Mouse (Mus musculus) thymus, postnatal 14 days (tissue): ENCODE measurements around the gene Nectin1.

Experiments used
- DNase-seq: peaks from one replicate; pipeline ENCODE4 v3.0.0; 2021

The Nectin1 gene

GRCm38 (mm10) chr9:43765419-43766179 lies 21.8 kb downstream of the Nectin1 start:
- DNase-seq: no peak

DNA sequence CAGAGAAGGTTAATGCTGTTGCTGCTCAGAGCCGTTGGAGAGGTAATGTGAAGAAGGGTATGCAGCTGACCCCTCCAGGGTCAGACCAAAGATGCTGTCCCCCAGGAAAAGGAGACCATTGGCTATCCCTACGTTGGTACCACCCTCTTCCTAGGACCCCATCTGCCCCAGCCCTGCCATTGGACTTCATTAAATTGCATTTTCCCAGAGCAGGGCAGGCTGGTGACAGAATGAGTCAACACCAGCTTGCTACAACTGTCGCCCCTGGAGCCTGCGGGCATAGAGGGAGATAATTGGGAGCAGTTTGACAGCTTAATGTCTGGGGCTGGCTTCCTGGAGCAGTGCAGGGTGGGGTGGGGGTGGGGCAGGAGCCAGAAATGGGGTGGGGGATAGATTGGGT lies 25.0 kb downstream of the Nectin1 start:
- DNase-seq: no peak

DNA sequence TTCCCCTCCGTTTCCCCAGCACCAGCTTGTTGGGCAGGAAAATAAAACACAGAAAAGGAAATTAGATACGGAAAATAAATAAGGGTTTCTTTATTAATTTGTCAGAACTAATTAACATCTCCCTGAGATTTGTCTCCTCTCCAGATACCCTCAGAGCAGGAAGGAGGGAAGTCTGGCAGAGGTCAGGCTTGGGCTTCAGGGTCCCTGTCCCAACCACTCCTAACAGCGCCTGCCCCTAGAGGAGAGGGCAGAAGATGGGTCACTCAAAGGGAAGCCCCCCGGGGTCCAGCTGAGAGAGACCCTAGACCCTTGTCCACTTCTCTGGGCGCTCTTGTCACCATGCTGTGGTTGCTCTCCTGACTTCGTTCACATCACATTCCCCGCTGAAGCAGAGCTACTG lies 25.4 kb downstream of the Nectin1 start:
- no peak for DNase-seq

- no peak for DNase-seq
Measured at GRCm38 (mm10) chr9:43769940-43770339, 26.2 kb downstream of the Nectin1 start.

- DNase-seq: no peak
Measured at GRCm38 (mm10) chr9:43771041-43771440, 27.3 kb downstream of the Nectin1 start.

DNA sequence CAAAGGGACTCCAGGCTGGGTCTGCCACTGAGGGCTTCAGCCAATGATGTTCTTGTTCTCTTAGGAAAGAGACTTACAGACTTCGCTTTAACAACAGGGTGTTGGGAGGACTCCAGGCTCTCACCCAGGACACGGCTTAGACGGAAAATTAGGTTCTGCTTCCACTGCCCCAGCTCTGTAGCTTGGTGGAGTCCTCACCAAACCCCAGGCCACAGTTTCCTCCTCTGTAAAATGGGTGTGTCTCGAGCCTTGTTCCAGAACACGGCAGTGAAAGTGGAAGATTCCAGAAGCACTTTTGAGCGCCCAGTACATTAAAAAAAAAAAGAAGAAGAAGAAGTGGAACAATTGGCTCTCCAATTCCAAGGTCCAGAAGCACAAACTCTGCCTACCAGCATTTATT lies 28.7 kb downstream of the Nectin1 start:
- DNase-seq: no peak

DNA sequence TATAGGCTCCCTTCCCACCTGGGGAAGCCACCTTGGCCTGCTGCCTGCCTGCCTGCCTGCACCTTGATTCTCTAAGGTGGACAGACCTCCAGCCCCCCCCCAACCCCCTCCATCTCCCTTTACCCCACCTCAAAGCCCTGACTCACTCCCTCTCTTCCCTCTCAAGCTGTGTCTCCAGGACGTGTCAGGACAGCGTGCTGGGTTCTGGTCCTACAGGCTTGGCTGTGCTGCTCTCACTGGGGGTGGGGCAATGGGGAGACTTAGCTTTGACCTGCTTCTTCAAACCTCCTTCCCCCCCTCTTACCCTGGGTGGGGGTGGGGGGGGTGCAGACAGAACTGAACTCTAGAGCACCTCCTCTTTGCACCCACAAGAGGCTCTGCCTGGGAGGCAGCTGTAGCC lies 29.7 kb downstream of the Nectin1 start:
- no peak for DNase-seq

DNA sequence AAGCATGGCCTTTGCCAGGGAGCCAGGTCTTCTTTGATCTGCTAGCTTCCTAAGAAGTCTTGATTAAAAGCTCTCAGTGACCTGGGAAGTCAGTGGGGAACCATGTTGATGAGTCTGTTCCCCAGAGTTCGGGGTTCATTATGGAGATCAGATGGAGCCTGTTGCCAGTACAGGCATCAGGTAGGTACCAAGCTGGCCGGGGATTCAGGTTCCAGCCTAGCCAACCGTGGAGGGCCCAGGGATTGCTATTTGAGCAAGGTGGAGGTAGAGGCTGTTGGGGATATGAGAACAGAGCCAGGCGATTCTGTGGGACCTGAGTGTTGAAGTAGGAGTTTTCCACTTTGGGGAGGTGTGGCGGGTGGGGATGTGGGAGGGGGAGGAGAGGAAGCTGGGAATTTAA lies 30.6 kb downstream of the Nectin1 start:
- no peak for DNase-seq

DNA sequence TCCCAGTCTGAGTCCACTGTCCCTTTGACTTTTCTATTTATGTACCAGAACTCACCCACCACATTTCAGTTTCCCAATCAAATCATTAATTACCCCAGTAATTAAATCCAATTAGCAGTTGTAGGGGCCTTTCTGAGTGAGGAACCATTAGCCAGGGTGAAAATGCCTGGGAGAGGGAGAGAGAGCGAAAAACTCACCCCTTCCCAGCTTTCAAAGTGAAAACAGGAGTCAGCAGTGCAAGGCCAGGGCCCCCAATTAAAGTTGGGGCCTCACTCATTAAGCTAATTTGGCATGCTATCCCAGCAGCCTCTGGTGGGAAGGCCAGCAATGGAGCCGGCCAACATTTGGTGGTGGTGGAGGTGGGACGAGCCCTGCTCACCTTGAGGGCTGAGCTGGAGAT lies 32.4 kb downstream of the Nectin1 start:
- DNase-seq: no peak

DNA sequence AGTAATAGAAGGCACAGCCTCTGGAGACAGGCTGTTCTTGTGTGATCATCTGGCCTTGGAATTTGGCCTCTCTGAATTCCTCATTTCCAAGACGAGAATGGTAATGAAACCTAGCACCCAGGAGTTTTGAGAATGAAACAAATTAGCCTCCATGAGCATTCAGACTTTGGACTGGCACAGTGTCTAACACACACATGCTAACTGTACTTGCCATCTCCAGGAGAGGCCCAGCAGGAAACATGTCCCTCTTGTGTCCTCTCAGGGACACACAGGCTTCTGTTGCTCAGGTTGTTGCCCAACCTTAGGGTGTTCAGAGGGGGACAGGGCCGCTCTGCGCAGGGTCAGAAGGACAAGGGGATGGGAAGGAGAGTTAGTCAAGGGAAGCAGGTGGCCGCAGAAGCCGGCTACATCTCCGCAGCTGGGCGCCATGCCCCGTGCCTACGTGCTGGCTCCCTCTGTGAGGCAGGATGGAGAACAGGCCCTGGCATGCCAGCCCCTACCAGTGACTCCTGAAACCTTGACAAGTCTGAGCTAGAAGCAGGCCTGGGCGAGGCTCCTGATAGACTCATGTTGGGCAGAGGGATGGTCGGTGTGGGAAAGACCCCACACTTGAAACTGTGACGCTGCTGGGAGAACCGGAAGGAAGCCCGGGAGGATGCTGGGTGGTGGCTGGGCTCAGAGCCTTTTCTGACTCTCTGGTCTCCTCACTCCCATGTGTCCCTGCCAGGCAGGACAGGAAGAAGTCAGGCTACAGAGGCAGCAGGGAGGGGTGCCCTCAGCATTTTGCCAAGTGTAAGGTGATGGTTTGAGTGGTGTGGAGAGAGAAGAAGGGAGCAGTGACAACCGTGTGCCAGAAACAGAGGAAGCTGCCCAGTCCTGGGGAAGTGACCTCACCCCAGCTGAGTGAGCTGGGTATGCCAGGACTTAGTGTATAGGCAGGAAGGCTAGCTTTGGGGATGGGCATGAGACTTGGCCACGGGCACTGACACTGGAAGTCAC lies 33.9 kb downstream of the Nectin1 start:
- no peak for DNase-seq

DNA sequence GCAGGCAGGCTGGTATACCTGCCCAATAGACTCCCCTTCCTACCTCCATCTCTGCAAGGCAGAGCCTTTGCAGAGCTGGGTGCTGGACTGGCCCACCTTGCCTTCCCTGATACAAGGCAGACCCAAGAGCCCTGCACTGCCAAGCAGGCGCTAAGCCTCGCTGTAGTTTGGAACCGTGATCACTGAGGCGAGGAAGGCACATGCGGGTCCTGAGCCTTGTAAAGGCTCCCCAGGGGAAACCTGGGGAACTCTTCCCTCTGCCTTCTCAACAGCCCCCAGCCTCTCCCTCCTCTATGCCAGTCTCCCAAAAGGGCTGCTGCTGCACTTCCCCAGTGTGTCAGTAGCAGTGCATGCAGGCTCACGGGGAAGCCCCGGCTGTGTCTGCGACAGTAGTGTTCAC lies 37.1 kb downstream of the Nectin1 start:
- DNase-seq: no peak

GRCm38 (mm10) chr9:43782401-43782800 lies 38.6 kb downstream of the Nectin1 start:
- DNase-seq: no peak

DNA sequence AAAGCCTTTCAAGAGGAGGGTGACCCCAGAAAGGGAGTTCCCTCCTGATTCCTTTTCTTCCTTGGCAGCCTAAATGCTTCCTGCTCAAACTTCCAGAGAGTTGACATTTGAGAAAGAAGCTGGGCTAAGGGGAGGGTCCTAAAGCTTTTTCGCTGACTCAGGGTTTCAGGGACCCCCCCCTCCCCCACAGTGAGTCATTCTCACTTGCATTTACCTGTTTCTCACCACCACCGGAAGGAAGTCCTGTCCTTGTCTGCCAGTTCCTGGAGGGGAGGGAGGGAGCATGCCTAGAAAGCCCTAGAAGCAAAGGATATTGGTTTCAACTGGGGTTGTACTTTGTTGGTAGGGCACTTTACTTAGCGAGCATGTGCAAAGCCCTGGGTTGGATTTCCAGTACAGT lies 40.2 kb downstream of the Nectin1 start:
- DNase-seq: no peak

- no peak for DNase-seq
Measured at GRCm38 (mm10) chr9:43784841-43785240, 41.1 kb downstream of the Nectin1 start.

- DNase-seq: no peak
Measured at GRCm38 (mm10) chr9:43787591-43787990, 43.8 kb downstream of the Nectin1 start.

GRCm38 (mm10) chr9:43792681-43793080 lies 48.9 kb downstream of the Nectin1 start:
- no peak for DNase-seq

DNA sequence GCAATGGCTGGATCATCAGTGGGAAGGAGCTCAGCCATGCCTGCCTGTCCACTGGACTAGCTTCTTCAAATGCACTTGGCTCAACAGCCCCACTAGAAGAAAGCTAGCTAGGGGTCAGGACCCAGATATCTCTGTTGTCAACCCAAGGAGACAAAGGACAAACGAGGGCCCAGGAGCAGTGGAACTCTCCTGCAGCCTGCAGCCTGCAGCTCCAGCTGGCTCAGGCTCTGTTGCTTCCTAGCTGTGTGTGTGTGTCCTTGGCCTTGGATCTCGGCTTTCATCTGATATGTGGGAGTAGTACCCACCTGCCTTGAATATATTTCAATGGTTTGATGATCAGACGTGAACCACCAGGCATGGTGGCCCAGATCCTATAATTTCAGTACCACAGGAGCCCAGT lies 49.6 kb downstream of the Nectin1 start:
- DNase-seq: no peak

- DNase-seq: no peak
Measured at GRCm38 (mm10) chr9:43796031-43796430, 52.2 kb downstream of the Nectin1 start.

- DNase-seq: no peak
Measured at GRCm38 (mm10) chr9:43796841-43797740, 53.3 kb downstream of the Nectin1 start.

- no peak for DNase-seq
Measured at GRCm38 (mm10) chr9:43797746-43798145, 54.0 kb downstream of the Nectin1 start.

- DNase-seq: no peak
Measured at GRCm38 (mm10) chr9:43800525-43800924, 56.7 kb downstream of the Nectin1 start.

- peak; percentile 28 for DNase-seq
Measured at GRCm38 (mm10) chr9:43801911-43802310, 58.1 kb downstream of the Nectin1 start.

DNA sequence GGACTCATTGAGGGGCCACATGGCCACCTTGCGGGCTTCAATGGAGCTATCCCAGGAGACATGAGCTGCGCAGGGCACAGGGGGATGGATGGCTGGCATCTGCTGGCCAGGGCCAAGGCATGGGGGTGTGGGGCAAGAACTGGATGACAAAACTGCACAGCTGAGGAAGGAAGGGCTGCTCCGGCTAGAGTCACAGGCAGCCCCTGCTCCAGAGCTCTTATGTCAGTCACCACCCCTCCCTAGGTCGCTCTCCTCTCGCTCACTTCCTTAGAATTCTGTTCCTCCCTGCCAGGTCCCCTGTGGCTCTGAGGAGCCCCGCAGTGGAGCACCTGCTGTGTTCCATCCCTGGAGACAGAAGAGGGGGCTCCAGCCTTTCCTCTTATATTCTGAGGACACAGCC lies 63.8 kb downstream of the Nectin1 start:
- DNase-seq: no peak
